Mouse (Mus musculus): ENCODE results near the gene Bmp8a. TPM values are rescaled to one million over a fixed set of nuclear protein-coding genes. Genes with fewer than 3 reads are reported as not detected.

The Bmp8a gene
- polyA plus RNA-seq, 1 experiment = not detected

DNA sequence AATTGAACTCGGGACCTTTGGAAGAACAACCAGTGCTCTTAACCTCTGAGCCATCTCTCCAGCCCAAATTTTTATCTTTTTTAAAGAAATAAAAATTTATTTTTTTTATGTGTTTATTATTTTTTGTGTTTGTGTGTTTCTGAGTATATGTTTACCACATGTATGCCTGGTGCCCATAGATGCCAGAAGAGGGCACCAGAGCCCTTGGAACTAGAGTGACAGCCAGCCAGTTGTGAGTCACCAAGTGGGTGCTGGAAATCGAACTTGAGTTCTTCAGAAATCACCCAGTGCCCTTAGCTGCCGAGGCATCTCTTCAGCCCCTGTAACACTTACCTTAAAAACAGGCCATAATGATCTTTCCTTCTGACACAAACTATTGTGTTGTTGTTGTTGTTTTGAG is 72.0 kb downstream of the Bmp8a start:
- no peak overlapping the region for H3K4me3 ChIP-seq (replicated peaks; ENCODE audit: control insufficient read depth, low read depth, low read length)
- H3K4me1 ChIP-seq (ENCODE audit: control insufficient read depth, insufficient read depth, low read length) = no peaks in the 10 kb centered on the region
- TF ChIP-seq CTCF (IDR thresholded peaks at IDR 0.05; ENCODE audit: control insufficient read depth, insufficient read depth, low read length) = 0 out of 2 replicates have a peak, but pooled peaks have one; percentile 16
- no peak for TF ChIP-seq POLR2A (IDR thresholded peaks at IDR 0.05; ENCODE audit: borderline replicate concordance, control insufficient read depth, low read depth, low read length)
- H3K27ac ChIP-seq (ENCODE audit: control insufficient read depth, insufficient read depth, low read depth, low read length, poor library complexity) = no peak overlapping the region
- 74% methylated on average over 3 of the region's 3 CpGs for WGBS

Other genes starting within 250 kb of the Bmp8a start
- gene Bmp8b, start 238.1 kb downstream of the Bmp8a start, polyA plus RNA-seq (2011; ENCODE audit: insufficient read depth, insufficient read length, low replicate concordance, missing spikeins) = not detected in 2 replicates
- 0.56 TPM in 1 of 2 replicates, not detected in the other for gene Oxct2b, start 227.0 kb downstream of the Bmp8a start, polyA plus RNA-seq (2011; ENCODE audit: insufficient read depth, insufficient read length, low replicate concordance, missing spikeins)
- gene Ppie, start 203.3 kb downstream of the Bmp8a start, polyA plus RNA-seq (2011; ENCODE audit: insufficient read depth, insufficient read length, low replicate concordance, missing spikeins) = 23.6 and 30.0 TPM in 2 replicates
- not detected in 2 replicates for gene Hpcal4, start 160.0 kb downstream of the Bmp8a start, polyA plus RNA-seq (2011; ENCODE audit: insufficient read depth, insufficient read length, low replicate concordance, missing spikeins)
- gene Nt5c1a, start 141.7 kb downstream of the Bmp8a start, polyA plus RNA-seq (2011; ENCODE audit: insufficient read depth, insufficient read length, low replicate concordance, missing spikeins) = not detected in 2 replicates
- 0.77 and 0.84 TPM in 2 replicates for gene Heyl, start 109.7 kb downstream of the Bmp8a start, polyA plus RNA-seq (2011; ENCODE audit: insufficient read depth, insufficient read length, low replicate concordance, missing spikeins)
- 147 and 150 TPM in 2 replicates for gene Pabpc4, start 80.9 kb downstream of the Bmp8a start, polyA plus RNA-seq (2011; ENCODE audit: insufficient read depth, insufficient read length, low replicate concordance, missing spikeins)
- not detected in 2 replicates for gene Oxct2a, start 19.6 kb downstream of the Bmp8a start, polyA plus RNA-seq (2011; ENCODE audit: insufficient read depth, insufficient read length, low replicate concordance, missing spikeins)